Mouse (Mus musculus) heart, adult 2 months (tissue): ENCODE measurements at regions not wholly inside any gene's neighbourhood (a gene's known extent, or its start where the extent isn't known, plus 50 kb on each side); places are given as distances from the start of the nearest gene placed in this dataset.

Source experiments
- CTCF ChIP-seq: fragments of 200-600 bp; IDR thresholded peaks from 2 replicates; pipeline ENCODE4 v1.8.1; 2022; ENCODE audit warnings: antibody characterized with exemption, mild to moderate bottlenecking, moderate library complexity
- EP300 ChIP-seq: fragments of 200-500 bp; IDR thresholded peaks from 2 replicates; pipeline ENCODE4 v1.6.1; 2011; ENCODE audit warnings: low read depth, low read length, control low read depth; ENCODE audit not compliant: insufficient read depth
- POLR2A ChIP-seq: fragments of 200-500 bp; IDR thresholded peaks from 2 replicates; pipeline ENCODE4 v1.6.1; 2011; ENCODE audit warnings: mild to moderate bottlenecking, low read depth, low read length, control low read depth; ENCODE audit not compliant: insufficient read depth

- no peak for TF ChIP-seq POLR2A
- no peak for TF ChIP-seq CTCF
- TF ChIP-seq EP300: no peak
These were observed 373.9 kb downstream of the Nr2f2 start for GRCm38 (mm10) chr7:69992383-69993327.
